Mouse (Mus musculus): ENCODE measurements around the gene Olfr357. TPM values are rescaled to one million over a fixed set of nuclear protein-coding genes. Genes with fewer than 3 reads are reported as not detected.

Gene Olfr357
- not detected for total RNA-seq (2021)

- no peak for DNase-seq
Observed at GRCm38 (mm10) chr2:36993527-36993926, at the start of gene Olfr357. Gene Olfr357, plus strand, starts transcription at chr2:36993827.

- no peak for DNase-seq
Observed at GRCm38 (mm10) chr2:36997030-36997429, 3.4 kb downstream of the Olfr357 start.

DNA sequence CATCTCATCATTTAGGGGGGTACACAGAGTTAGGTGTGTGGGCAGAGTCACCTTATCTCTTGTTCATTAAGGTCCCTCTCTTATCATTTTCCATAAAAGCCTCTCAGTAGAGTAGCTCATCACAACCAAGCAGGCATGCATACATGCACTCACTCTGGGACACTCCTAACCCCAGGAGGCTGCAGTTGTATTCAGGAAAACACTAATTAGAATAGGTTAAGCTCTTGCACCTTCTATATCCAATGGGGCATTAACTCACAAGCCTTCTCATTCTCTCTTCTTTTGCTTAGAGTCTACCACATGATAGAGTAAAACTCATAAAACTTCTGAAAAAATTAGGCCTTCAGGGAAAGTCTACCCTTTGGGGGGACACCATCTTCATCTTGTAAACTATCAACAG lies 15.6 kb downstream of the Olfr357 start, which contains the start of gene Olfr358:
TSS of gene Olfr358 (minus strand) at position 101 of the 400 bp plus-strand sequence.
- no peak for DNase-seq

Other genes starting within 250 kb of the Olfr357 start
- not detected for gene Olfr348, start 209.6 kb upstream of the Olfr357 start, total RNA-seq (2021)
- gene Olfr50, start 203.3 kb upstream of the Olfr357 start, total RNA-seq (2021): not detected
- not detected for gene Olfr3, start 176.8 kb upstream of the Olfr357 start, total RNA-seq (2021)
- gene Olfr350, start 147.5 kb upstream of the Olfr357 start, total RNA-seq (2021): not detected
- gene Olfr351, start 131.2 kb upstream of the Olfr357 start, total RNA-seq (2021): not detected
- gene Olfr352, start 125.4 kb upstream of the Olfr357 start, total RNA-seq (2021): not detected
- not detected for gene Olfr353, start 100.9 kb upstream of the Olfr357 start, total RNA-seq (2021)
- gene Olfr354, start 88.1 kb upstream of the Olfr357 start, total RNA-seq (2021): not detected
- not detected for gene Olfr355, start 64.9 kb upstream of the Olfr357 start, total RNA-seq (2021)
- gene Olfr356, start 56.7 kb upstream of the Olfr357 start, total RNA-seq (2021): not detected
- not detected for gene Olfr358, start 15.5 kb downstream of the Olfr357 start, total RNA-seq (2021)
- not detected for gene Olfr360, start 71.9 kb downstream of the Olfr357 start, total RNA-seq (2021)
- not detected for gene Olfr361, start 95.5 kb downstream of the Olfr357 start, total RNA-seq (2021)
- not detected for gene Olfr362, start 124.1 kb downstream of the Olfr357 start, total RNA-seq (2021)
- not detected for gene Olfr364-ps1, start 145.5 kb downstream of the Olfr357 start, total RNA-seq (2021)
- not detected for gene Olfr365, start 194.4 kb downstream of the Olfr357 start, total RNA-seq (2021)
- not detected for gene Olfr366, start 217.7 kb downstream of the Olfr357 start, total RNA-seq (2021)

Measured in heart, postnatal 4 days (tissue).